Mouse (Mus musculus): ENCODE measurements around the gene Syk.

Gene Syk

GRCm38 (mm10) chr13:52600015-52600643 is 17.2 kb downstream of the Syk start:
- DNase-seq (ENCODE audit: low spot score), result no peak

GRCm38 (mm10) chr13:52602752-52603151 is 19.8 kb downstream of the Syk start:
- DNase-seq (ENCODE audit: low spot score), result no peak

- no peak for DNase-seq (ENCODE audit: low spot score)
These were observed 20.9 kb downstream of the Syk start for GRCm38 (mm10) chr13:52603704-52604349.

- DNase-seq (ENCODE audit: low spot score), result no peak
These were observed 22.0 kb downstream of the Syk start for GRCm38 (mm10) chr13:52605006-52605405.

DNA sequence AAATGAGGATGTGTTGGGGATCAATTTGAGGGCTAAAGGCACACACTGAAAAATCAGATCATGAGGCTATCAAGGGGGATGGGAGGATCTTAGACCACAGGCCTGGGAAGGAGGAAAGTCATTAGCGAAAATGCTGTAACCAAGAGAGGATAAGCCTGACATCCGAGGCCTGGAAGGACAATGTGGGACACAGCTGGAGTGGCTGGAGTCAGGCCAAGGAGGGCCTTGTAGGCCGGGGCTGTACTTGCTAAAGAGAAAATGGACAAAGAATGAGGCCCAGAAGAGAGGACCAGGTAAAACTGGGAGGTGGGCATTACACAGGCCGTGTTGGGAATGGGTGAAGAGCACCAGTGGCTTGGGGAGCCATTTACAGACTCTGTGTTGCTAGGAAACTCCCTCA is 22.9 kb downstream of the Syk start:
- DNase-seq (ENCODE audit: low spot score), result peak; percentile 11

GRCm38 (mm10) chr13:52606656-52607275 is 23.8 kb downstream of the Syk start:
- DNase-seq (ENCODE audit: low spot score), result peak; percentile 81

DNA sequence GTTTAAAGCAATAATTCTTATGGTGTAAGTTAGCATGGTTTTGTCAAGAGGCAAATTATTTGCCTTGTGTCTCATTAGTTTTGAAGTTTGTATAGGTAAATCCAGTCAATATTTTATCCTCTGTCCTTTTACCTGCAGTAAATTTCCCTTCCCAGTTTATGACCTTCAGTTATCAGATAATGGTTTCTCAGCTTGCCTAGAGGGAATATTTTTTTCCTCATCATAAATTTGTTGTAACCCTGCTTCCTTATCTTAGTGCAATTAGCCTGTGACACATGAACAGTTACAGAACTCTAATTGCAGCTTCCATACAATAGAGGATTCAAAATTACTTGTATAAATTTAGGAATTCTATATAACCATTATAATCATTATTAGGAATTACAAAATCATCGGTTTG is 25.0 kb downstream of the Syk start:
- DNase-seq (ENCODE audit: low spot score), result no peak

- no peak for DNase-seq (ENCODE audit: low spot score)
These were observed 27.5 kb downstream of the Syk start for GRCm38 (mm10) chr13:52610463-52610862.

DNA sequence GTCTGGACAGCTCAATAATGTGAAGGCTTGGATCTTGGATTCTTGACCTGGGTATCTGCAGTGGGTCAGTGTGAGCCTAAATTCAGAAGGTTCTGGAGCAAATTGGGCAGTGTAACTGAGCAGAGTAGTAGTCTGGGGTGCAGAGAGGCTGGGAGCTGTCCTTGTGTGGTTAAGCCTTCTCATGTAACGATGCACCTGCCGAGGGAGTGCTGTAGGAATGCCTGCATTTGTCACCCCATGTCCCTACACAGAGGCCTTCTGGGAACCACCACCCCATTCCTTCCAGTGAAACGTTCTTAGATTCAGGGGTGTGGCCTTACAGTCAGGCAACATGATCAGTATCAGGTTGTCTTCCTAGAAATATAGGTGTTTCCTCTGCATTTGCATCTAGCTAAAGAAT is 30.3 kb downstream of the Syk start:
- DNase-seq (ENCODE audit: low spot score), result no peak

DNA sequence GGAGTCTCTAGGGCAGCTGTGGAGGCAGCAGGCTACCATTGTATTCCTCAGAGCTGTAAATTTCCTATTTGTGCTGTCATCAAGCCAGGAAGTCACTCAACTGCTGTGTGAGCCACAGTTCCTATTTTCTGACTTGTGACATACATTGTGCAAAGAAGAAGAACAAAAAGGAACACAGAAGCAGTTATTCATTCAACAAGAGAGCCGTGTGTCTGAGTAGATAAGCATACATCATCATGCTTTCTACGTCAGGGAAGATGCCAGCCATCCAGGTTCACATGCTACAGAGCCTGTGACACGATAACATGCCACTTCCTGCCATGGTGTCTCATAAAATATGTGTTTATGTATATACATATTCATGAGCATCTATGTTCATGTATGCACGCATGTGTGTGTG is 32.1 kb downstream of the Syk start:
- DNase-seq (ENCODE audit: low spot score), result no peak

DNA sequence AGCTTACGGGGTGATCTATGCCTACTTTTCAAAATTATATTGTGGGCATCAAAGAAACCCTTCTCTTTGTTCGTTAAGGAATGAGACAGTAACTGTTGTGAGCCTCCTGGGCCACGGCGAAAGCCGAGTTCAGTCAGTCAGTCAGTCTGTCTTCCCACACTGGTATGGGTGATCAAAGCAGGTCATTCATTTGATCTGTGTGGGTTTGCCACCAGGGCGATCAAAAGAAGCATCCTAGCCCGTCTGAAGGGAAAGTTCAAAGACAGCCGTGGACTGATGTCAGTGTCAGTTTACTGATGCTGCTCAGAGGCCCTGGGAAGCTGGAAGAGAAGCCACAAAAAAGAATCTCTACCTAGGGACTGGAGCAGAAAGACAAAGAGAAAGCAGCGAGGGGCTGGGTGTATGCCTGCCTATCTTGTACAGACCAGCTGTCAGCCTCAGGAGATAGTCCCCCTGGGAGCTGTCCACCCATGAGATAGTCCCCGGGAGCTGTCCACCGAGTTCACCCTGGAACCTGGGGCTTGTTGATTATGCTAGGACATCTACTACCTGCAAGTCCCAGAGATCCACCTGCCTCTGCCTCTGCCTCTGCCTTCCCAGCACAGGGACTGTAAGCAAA is 34.2 kb downstream of the Syk start:
- DNase-seq (ENCODE audit: low spot score), result no peak

DNA sequence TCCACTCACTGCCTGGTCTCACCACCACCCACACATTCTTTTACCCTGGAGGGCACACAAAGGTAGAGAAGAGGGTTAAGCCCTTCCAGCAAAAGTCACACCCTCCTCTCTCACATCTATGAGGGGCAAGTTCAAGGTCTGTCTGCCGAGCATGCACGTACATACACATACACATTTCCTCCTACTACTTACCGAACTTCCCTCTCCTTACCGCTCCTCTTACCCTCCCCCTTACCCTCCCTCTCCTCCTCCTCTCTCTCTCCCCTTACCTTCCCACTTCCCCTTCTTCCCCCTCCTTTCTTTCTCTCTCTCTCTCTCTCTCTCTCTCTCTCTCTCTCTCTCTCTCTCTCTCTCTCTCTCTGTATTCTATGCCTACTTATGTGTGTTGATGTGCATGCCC is 35.6 kb downstream of the Syk start:
- no peak for DNase-seq (ENCODE audit: low spot score)

GRCm38 (mm10) chr13:52619482-52619881 is 36.5 kb downstream of the Syk start:
- DNase-seq (ENCODE audit: low spot score), result no peak

DNA sequence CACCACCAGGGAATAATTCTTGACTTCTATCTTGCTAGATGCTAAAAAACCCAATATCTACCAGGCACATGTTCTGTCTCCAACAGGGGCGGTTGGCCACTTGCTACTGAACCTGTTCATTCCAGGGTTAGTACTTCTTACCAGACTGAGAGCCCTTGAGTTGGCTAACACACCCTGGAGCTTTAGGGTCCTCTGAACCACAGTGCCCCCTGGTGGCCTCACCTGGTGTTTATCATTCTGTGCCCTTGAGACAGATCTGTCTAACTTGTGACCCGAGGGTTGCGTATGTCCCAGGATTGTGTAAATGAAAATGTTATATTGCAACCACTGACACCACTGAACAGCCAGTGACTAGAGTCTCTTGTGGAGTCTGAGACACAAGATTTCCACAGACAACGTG is 41.1 kb downstream of the Syk start:
- peak; percentile 79 for DNase-seq (ENCODE audit: low spot score)

GRCm38 (mm10) chr13:52628602-52629001 is 45.6 kb downstream of the Syk start:
- DNase-seq (ENCODE audit: low spot score), result peak; percentile 78

DNA sequence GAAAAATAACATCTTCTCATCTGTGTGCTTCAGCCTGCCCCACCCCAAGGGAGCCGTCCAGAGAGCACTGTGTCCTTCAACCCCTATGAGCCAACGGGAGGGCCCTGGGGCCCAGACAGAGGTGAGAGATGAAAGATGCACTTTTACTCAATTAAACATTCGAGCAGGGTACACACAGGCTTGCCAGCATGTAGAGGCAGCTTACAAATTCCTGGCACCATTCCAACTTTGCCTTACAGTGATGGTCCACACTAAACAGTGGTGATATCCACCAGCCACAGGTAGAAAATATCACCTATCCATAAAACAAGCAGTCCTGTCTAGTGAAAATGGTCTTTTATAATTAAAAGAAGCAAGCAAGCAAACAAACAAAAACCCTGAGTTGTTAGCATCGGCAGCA is 48.7 kb downstream of the Syk start:
- DNase-seq (ENCODE audit: low spot score), result no peak

- DNase-seq (ENCODE audit: low spot score), result no peak
These were observed 52.5 kb downstream of the Syk start for GRCm38 (mm10) chr13:52635484-52635883.

DNA sequence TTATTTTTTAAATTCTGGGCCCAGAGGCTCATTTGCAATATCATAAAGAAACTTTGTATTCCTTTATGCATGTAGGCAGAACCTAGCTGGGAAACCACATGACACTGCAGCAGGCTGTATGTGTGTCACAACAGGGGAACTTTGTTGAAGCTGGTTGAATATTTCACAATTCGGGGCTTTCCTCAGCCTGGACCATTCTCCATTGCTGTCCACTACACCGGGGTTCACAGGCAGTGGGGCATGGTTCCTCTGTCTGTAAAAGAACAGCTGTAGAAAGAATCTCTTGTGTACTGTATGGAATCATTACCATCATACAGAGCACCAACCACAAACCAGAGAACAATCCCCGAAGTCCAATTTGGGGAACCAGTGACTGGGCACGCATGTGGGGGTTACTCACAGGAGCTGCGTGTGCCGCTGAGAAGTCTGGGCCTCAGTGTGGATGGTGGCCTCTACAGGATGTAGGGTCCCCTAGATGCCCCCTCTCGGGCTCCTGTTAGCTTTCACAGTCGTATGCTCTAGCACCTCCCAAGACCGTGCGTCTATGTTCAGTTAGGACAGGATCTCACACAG is 53.3 kb downstream of the Syk start:
- peak; percentile 45 for DNase-seq (ENCODE audit: low spot score)

GRCm38 (mm10) chr13:52646566-52646965 is 63.6 kb downstream of the Syk start:
- DNase-seq (ENCODE audit: low spot score), result no peak

DNA sequence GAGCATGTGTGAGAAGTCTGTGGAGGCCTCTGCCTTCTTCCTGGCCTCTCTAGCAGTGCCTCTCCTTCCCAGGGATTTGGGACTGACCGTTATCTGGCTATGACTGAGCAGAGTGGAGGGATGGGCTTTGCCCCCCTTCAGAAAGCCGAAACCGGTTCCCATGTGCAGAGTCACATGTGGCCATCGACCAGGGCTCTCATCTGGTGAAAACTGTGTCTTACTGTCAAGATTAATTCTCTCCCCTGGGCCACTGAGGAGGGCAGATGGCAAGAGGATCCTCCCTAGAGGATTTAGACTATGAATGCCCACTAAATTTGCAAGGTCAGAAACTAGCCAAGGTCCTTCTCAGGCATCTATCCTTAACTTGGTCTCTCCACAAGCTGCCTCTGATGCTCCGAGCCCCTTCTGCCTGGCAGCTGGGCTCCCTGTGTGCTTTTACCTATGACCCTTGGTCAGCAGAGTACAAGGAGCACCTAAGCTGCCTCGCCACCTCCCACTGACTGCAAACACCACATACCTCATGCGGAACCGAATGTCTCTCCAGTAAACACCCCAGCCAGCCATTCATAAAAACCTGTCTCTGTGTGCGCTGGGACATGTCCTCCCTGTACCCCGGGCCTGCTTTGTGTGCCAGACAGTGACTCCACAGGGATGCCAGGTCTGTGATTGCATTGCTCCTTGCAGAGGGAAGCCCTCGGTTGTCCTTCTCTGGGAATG is 65.2 kb downstream of the Syk start:
- no peak for DNase-seq (ENCODE audit: low spot score)

DNA sequence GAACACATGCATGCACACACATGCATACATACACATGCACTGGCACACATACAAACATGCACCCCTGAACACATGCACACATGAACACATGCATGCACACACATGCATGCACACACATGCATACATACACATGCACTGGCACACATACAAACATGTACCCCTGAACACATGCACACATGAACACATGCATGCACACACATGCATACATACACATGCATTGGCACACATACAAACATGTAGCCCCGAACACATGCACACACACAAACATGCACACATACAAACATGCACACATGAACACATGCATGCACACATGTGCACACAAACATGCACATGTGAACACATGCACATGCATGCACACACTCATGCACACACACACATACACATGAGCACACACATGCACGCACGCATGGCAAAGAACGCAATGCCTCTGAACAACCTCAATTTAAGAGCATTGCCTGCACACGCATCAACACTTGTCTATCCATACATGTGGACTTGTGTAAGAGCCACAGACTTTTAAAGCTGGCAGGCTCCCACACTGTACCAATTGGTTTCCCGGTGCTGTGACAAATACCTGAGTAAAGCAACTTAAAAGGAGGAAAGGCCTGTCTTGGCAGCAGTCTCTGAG is 66.9 kb downstream of the Syk start:
- no peak for DNase-seq (ENCODE audit: low spot score)

All from adipocyte (in vitro differentiated cells).